Mouse (Mus musculus) heart, embryonic 14.5 days (tissue): ENCODE results near the gene Cxcl17. TPM values are rescaled to one million over a fixed set of nuclear protein-coding genes. Genes with fewer than 3 reads are reported as not detected.
"Not testable (repeated sequence)": the region's sequence is repeated elsewhere in the genome, so short reads cannot be mapped to it uniquely, and the experiment has no call there.

Experiments
- ATAC-seq: fragments of 200-750 bp; cut with Nextera tagmentation; 2 replicates; pipeline ENCODE4 v1.8.0; 2017; ENCODE audit warnings: low read depth, moderate TSS enrichment; ENCODE audit not compliant: insufficient number of reproducible peaks, insufficient read depth, low FRiP score
- H3K27ac ChIP-seq, 2 experiments: fragments of 200-500 bp in 1 of 2; fragments of 300-500 bp in 1 of 2; sonication (generic) in 1 of 2; replicated peaks in 1 of 2; 2 replicates each; pipeline ENCODE4 v1.5.1; 2012 to 2014; ENCODE audit warnings: low read depth in 2 of 2, low read length in 2 of 2, control low read depth in 1 of 2, mild to moderate bottlenecking in 1 of 2, mixed read lengths in 1 of 2; ENCODE audit not compliant: control insufficient read depth in 1 of 2, insufficient read depth in 1 of 2
- H3K27me3 ChIP-seq: fragments of 300-500 bp; sonication (generic); 2 replicates; pipeline ENCODE4 v1.6.1; 2014; ENCODE audit warnings: mild to moderate bottlenecking, low read length, control low read depth; ENCODE audit not compliant: control insufficient read depth, insufficient read depth
- H3K36me3 ChIP-seq: fragments of 300-500 bp; sonication (generic); 2 replicates; pipeline ENCODE4 v1.6.1; 2014; ENCODE audit warnings: mild to moderate bottlenecking, control low read depth, low read length, mixed read lengths; ENCODE audit not compliant: control insufficient read depth, insufficient read depth
- H3K4me1 ChIP-seq, 2 experiments: fragments of 200-500 bp in 1 of 2; fragments of 300-500 bp in 1 of 2; sonication (generic) in 1 of 2; 2 replicates each; pipeline ENCODE4 v1.6.1; 2012 to 2014; ENCODE audit warnings: low read length in 2 of 2, control low read depth in 1 of 2, mixed read lengths in 1 of 2; ENCODE audit not compliant: control insufficient read depth in 2 of 2, insufficient read depth in 2 of 2
- H3K4me2 ChIP-seq: fragments of 300-500 bp; sonication (generic); 2 replicates; pipeline ENCODE4 v1.6.1; 2014; ENCODE audit warnings: mild to moderate bottlenecking, low read length
- H3K4me3 ChIP-seq, 2 experiments: fragments of 200-500 bp in 1 of 2; fragments of 300-500 bp in 1 of 2; sonication (generic) in 1 of 2; 2 replicates each; pipeline ENCODE4 v1.5.1; 2012 to 2014; ENCODE audit warnings: low read length in 2 of 2, mild to moderate bottlenecking in 2 of 2, control low read depth in 1 of 2, low read depth in 1 of 2, moderate library complexity in 1 of 2; ENCODE audit not compliant: control insufficient read depth in 1 of 2, insufficient read depth in 1 of 2
- H3K9ac ChIP-seq: fragments of 300-500 bp; sonication (generic); 2 replicates; pipeline ENCODE4 v1.6.1; 2014; ENCODE audit warnings: mild to moderate bottlenecking, low read length
- H3K9me3 ChIP-seq: fragments of 300-500 bp; sonication (generic); 2 replicates; pipeline ENCODE4 v1.6.1; 2016; ENCODE audit warnings: low read length, control low read depth; ENCODE audit not compliant: control insufficient read depth
- WGBS: fragments of 180-500 bp; shearing (Covaris S2); extraction: QIAGEN DNeasy Blood & Tissue Kit; methylation state at CpG from one replicate; pipeline ENCODE4 v1.1.7; 2014; 5-methylcytosine and 5-hydroxymethylcytosine counted together
- polyA plus RNA-seq: library from polyadenylated mRNA; unstranded; fragments of >200 nt; fragmentation: Nextera tagmentation; extraction: Ambion mirVana; gene quantifications from 2 replicates; pipeline ENCODE4 v1.2.1, GENCODE M21; 2014

Gene Cxcl17
- 0.28 and 0.36 TPM in 2 replicates for polyA plus RNA-seq

DNA sequence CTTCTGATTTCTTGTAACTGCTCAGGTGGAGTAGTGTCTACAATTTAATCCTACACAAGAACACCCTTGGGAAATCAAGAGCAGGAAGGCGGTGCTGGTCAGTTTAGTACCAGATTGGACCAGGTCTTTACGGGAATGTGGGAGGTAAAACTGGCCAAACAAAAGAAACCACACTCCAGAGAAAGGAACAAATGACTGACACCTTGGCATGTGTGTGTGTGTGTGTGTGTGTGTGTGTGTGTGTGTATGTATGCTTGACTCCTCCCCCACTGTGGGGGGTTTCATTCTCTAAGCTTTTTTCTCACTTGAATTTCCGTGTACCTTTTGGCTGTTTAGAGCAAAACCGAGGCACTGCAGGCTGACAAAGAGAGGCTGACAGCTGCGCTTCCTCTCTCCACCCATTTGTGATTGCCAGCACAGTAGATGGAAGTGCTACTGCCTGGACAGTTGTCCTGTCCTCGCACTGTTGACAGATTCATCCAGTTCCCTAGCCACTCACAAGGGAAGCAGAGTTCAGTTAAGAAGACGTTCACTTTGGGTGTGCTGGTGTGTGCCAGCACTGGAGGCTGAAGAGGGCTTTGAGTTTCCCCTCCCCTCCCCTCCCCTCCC lies at the start of gene Cxcl17:
Gene Cxcl17 (minus strand): TSS at position 54 of the 609 bp plus-strand sequence.
- Histone ChIP-seq H3K4me1 (no peaks in the 10 kb centered on the region), H3K9me3 (no peaks in the 10 kb centered on the region), H3K27ac (no peak within 1 kb of the TSS), H3K36me3 (no peaks in the 10 kb centered on the region), H3K27me3 (no peaks in the 10 kb centered on the region), H3K9ac (no peak within 1 kb of the TSS), H3K4me2 (no peak within 1 kb of the TSS), H3K4me3 (no peak within 1 kb of the TSS)
- no peak for ATAC-seq
- 41% methylated on average over 7 of the region's 7 CpGs for WGBS

DNA sequence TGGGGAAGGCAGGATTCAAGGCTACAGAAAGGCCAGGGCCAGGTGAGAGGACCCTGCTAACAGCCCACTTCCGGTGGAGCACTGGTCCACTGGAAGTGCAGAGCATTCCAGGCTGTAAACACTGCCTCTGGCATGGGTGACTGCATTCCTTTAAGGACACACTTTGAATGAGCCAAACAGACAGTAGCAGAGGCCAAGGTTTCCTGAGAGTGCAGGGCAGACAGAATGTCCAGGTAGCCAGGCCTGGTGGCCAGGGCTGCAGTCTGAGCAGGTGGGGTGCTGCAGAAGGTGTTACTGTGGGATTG lies 49.3 kb upstream of the Cxcl17 start:
- WGBS: no CpG with 5 or more reads among the region's 1 CpGs
- H3K27me3 ChIP-seq, H3K9me3 ChIP-seq, H3K36me3 ChIP-seq, H3K9ac ChIP-seq, H3K27ac ChIP-seq, H3K4me1 ChIP-seq, ATAC-seq, H3K4me2 ChIP-seq, H3K4me3 ChIP-seq: not testable (repeated sequence)

DNA sequence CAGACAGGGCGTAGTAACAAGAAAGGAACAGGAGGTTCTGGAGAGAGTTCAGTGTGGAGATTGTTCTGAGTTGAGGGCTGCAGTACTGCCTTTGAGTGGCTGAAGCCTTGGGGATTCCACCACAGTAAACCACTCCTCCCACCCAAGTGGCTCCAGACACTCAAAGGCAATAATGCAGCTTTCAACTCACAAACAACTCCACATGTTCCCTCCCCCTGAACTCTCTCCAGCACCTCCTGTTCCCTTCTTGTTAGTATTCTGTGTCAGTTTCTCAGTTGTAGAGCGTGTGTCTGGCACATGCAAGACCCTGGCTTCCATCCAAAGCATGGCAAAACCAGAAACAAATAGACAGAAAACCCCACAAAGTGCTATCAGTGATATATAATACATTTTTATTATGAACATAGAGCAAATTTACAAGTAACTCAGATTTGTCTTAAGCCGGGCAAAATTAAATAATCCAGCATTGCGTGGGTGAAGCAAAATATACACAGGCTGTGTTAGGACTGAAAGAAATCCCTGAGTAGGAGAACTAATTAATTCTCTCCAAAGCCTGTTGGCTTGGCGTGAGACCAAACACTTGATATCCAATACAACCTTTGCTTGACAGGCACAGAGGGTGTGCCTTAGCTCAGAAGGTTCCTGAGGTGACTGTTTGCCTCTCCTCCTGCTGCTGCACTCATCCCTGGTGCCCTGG lies 48.8 kb upstream of the Cxcl17 start:
- H3K9ac ChIP-seq, H3K27ac ChIP-seq, H3K4me1 ChIP-seq, H3K36me3 ChIP-seq, H3K27me3 ChIP-seq, ATAC-seq, H3K4me2 ChIP-seq, H3K4me3 ChIP-seq, H3K9me3 ChIP-seq: not testable (repeated sequence)
- 78% methylated on average over 4 of the region's 5 CpGs for WGBS

DNA sequence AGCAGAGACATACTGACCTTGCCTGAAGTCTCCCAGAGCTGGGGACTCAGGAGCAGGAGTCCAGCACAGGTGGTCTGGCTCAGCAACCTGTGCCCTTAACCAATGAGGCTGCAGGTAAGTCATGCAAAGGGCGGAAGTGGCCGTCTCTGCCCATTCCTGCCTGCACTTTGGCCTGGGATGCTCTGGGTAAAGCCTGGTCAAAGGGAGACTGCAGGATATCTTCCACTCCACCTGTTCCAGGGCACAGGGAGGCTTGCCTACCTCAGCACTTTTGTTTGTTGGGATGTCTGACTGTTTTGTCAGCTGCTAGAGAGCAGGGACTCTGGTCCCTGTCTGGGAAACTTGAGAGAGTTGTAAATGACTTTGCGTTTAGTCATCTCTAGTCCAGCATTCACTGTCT lies 39.4 kb upstream of the Cxcl17 start:
- H3K9me3 ChIP-seq: no peaks in the 10 kb centered on the region
- no peak overlapping the region for H3K27ac ChIP-seq
- H3K4me3 ChIP-seq: no peak overlapping the region
- H3K36me3 ChIP-seq: no peaks in the 10 kb centered on the region
- no peak overlapping the region for H3K9ac ChIP-seq
- no peaks in the 10 kb centered on the region for H3K27me3 ChIP-seq
- no peaks in the 10 kb centered on the region for H3K4me1 ChIP-seq
- no peak overlapping the region for H3K4me2 ChIP-seq
- no peak for ATAC-seq
- WGBS: 74% methylated on average over 3 of the region's 3 CpGs

DNA sequence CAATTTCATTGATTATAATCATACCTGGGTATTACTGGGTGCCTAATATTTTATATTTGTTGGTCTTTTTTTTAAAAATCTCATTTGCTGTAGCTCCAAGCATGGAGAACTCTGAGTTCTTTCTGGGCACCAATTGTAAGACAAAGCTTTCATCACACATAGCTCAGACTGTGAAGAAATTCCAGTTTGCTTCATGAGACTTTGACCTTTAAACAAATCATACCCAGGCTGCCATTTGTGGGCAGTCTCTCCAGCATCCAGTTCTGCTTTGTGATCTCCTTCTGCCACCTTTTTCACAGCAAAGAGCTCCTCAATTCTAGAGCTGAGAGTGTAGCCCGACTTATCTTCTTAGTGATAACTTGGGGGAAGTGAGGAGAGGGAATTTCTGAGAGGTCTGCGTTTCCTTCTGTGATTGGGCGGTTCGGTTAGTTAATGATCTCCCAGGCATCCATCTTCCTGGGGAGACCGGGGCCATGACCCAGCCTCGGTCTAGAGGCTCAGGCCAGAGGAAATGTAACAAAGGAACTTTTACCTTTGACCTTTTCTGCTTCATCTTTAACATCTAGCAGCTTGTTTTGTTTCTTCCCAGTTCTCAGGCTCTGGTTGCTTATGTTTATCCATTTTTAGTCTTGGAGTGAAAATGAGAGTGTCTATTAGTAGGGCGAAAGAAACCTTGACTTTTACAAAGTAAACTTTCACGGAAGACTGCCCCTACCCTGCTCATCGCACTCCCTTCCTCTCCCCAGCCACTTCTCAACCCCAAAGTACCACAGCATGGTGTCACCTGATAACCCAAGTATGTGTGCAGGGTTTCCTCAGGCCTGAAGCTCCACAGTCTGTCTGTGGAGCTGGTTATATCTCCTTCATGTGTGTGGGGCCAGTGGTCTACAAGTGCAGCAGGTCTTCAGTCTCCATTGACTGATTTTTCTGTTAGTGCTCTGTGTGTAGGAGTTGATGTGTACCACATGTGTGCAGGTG lies 37.5 kb upstream of the Cxcl17 start:
- Histone ChIP-seq H3K27me3 (no peaks in the 10 kb centered on the region), H3K9me3 (no peaks in the 10 kb centered on the region), H3K36me3 (no peaks in the 10 kb centered on the region), H3K4me1 (no peaks in the 10 kb centered on the region), H3K27ac (no peak overlapping the region), H3K4me3 (no peak overlapping the region), H3K9ac (no peak overlapping the region), H3K4me2 (no peak overlapping the region)
- ATAC-seq: no peak
- 34% methylated on average over 9 of the region's 9 CpGs for WGBS

DNA sequence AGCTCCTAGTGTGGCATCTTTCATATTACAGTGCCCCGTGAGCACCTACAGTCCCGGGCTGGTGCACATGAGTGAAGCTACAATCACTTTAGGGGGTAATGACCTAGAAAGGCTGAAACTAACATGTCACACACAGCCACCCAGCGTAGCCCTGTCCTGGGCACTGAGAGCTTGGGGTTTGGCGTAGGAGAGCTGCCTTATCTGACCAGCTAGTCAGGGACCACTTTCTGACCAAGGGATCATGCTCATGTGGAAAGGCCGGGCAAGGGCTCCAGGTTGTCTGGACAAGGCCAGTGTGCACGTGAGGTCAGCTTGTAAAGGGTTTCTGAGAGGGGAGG lies 28.1 kb upstream of the Cxcl17 start:
- no peaks in the 10 kb centered on the region for H3K9me3 ChIP-seq
- ATAC-seq: 0 out of 2 replicates have a peak, but pooled peaks have one; percentile 26
- no peak overlapping the region for H3K9ac ChIP-seq
- no peaks in the 10 kb centered on the region for H3K27me3 ChIP-seq
- WGBS: 73% methylated on average over 6 of the region's 6 CpGs
- H3K4me1 ChIP-seq: no peaks in the 10 kb centered on the region
- H3K4me3 ChIP-seq: no peak overlapping the region
- no peak overlapping the region for H3K4me2 ChIP-seq
- H3K36me3 ChIP-seq: no peaks in the 10 kb centered on the region
- H3K27ac ChIP-seq: no peak overlapping the region

DNA sequence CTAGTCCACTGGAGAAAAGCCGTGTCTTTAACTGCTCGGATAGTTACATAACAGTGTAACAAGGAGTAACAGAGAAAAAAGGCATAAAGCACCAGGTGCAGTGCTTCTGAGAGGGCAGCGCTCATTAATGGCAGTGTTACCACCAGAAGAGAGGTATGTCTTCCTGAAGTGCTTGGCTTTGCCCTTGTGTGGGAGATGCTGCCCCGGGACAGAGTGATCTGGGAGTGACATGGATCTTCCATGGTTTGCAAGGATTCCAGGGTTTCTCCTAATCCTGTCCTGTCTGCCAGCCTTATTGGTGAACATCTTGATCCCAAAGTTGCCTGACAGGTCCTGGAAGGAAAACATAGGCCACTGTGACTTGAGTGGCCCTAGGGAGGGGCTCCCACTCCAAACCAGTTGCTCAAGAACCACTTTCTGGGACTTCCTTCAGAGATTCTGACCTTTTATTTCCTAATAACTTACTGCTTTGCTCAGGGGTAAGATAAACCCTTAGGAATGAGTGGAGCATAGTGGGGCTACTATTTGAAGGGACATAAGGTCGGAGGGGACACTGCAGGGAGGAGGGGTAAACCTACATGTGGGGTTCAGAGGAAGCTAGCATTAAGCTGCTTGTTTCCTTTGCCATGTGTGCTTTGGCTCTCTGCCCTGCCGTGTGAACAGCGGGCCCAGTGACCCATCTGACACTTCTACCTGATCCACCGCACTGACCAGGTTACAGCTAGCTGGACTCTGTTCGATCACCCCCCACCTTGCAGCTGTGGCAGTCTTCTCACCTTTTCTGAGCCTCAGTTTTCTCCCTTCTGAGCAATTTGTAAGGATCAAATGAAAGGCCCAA lies 27.5 kb upstream of the Cxcl17 start:
- Histone ChIP-seq H3K4me1 (no peaks in the 10 kb centered on the region), H3K36me3 (no peaks in the 10 kb centered on the region), H3K4me2 (no peak overlapping the region), H3K9ac (no peak overlapping the region), H3K4me3 (no peak overlapping the region), H3K27me3 (no peaks in the 10 kb centered on the region), H3K27ac (no peak overlapping the region), H3K9me3 (no peaks in the 10 kb centered on the region)
- 82% methylated on average over 9 of the region's 9 CpGs for WGBS
- ATAC-seq: no peak
